ENCODE assay signal across 22 mouse cellular contexts in genomic region chr4:142866341-142866740, GRCm38 (mm10).
DNase-seq lines count a peak whose midpoint lies in the region; ATAC-seq and TF ChIP-seq lines count a peak whose summit lies in the region.
"Had no signal": no experiment of that assay in that cellular context is flagged by ENCODE, and none has a peak within 500 bp of the region (broad histone marks: within the 10 kb centered on the region; RNA-seq: fewer than 3 reads in every experiment).

No protein-coding gene starts in this region.

- H3K4me2 ChIP-seq in midbrain, embryonic 11.5 days = no peak overlapping the region
- H3K4me2 ChIP-seq in midbrain, postnatal 0 days (ENCODE audit: low read depth, low read length, poor library complexity, severe bottlenecking) = no peak overlapping the region

- no peaks in the 10 kb centered on the region for H3K36me3 ChIP-seq in megakaryocyte, embryonic 14.5 days (replicated peaks; ENCODE audit: low read length)
- H3K36me3 ChIP-seq in midbrain, embryonic 11.5 days (ENCODE audit: control insufficient read depth, insufficient read depth, low read length) = no peaks in the 10 kb centered on the region
- no peaks in the 10 kb centered on the region for H3K36me3 ChIP-seq in midbrain, postnatal 0 days (ENCODE audit: insufficient read depth, low read length)
- H3K36me3 ChIP-seq: G1E had no signal

- TF ChIP-seq CTCF in midbrain, postnatal 0 days (IDR thresholded peaks at IDR 0.05) = no peak

- H3K27ac ChIP-seq in midbrain, embryonic 11.5 days (ENCODE audit: low read depth, low read length) = no peak overlapping the region
- no peak overlapping the region for H3K27ac ChIP-seq in midbrain, postnatal 0 days (ENCODE audit: low read depth, low read length)

- no peaks in the 10 kb centered on the region for H3K4me1 ChIP-seq in megakaryocyte, embryonic 14.5 days
- H3K4me1 ChIP-seq in midbrain, embryonic 11.5 days (ENCODE audit: control insufficient read depth, insufficient read depth, low read length) = no peaks in the 10 kb centered on the region
- no peaks in the 10 kb centered on the region for H3K4me1 ChIP-seq in midbrain, postnatal 0 days (ENCODE audit: insufficient read depth, low read length)

- WGBS in midbrain, embryonic 11.5 days = 85% methylated on average over 7 of the region's 7 CpGs
- 80% methylated on average over 7 of the region's 7 CpGs for WGBS in midbrain, postnatal 0 days

- H3K4me3 ChIP-seq in megakaryocyte, embryonic 14.5 days (replicated peaks) = peak overlapping the region; percentile 70
- H3K4me3 ChIP-seq in midbrain, embryonic 11.5 days (ENCODE audit: low read depth, low read length) = no peak overlapping the region
- no peak overlapping the region for H3K4me3 ChIP-seq in midbrain, postnatal 0 days (ENCODE audit: low read depth, low read length)

- peak; percentile 53 for DNase-seq in midbrain, embryonic 11.5 days (ENCODE audit: low spot score, missing footprints)
- no peak for DNase-seq in midbrain, postnatal 0 days (ENCODE audit: low spot score)
- peak; percentile 7 for DNase-seq in right cerebral cortex, adult 18-20 months
- no peak for DNase-seq in right cerebral cortex, postnatal 14 days
- peak; percentile 59 for DNase-seq in brain, adult 2 months (ENCODE audit: low read depth, low spot score)
- no peak for DNase-seq in heart, adult 11 months
- DNase-seq: adrenal gland, adult 8-10 months; adrenal gland, postnatal 10 days; adrenal gland, postnatal 14 days; adrenal gland, postnatal 25 days; adrenal gland, postnatal 36 days; B cell, adult 2 months; cerebellum, adult 11 months; cerebellum, adult 11-12 months; cerebellum, adult 18-20 months had no signal

- no peak overlapping the region for H3K9ac ChIP-seq in midbrain, embryonic 11.5 days (ENCODE audit: low read length)
- H3K9ac ChIP-seq in midbrain, postnatal 0 days (replicated peaks; ENCODE audit: low read length, poor library complexity, severe bottlenecking) = no peak overlapping the region

- peaks cover 68% of the 10 kb centered on the region for H3K9me3 ChIP-seq in megakaryocyte, embryonic 14.5 days
- H3K9me3 ChIP-seq in midbrain, embryonic 11.5 days (ENCODE audit: control insufficient read depth, low read length) = no peaks in the 10 kb centered on the region
- no peaks in the 10 kb centered on the region for H3K9me3 ChIP-seq in midbrain, postnatal 0 days (ENCODE audit: low read length)

- H3K27me3 ChIP-seq in megakaryocyte, embryonic 14.5 days (replicated peaks) = no peaks in the 10 kb centered on the region
- H3K27me3 ChIP-seq in midbrain, embryonic 11.5 days (ENCODE audit: control insufficient read depth, insufficient read depth, low read length) = no peaks in the 10 kb centered on the region
- no peaks in the 10 kb centered on the region for H3K27me3 ChIP-seq in midbrain, postnatal 0 days (ENCODE audit: insufficient read depth, low read length)
- H3K27me3 ChIP-seq: CH12.LX, Patski had no signal

- ATAC-seq in megakaryocyte, adult 5-6 weeks (ENCODE audit: poor library complexity, severe bottlenecking) = no peak
- ATAC-seq in midbrain, embryonic 11.5 days (ENCODE audit: low FRiP score) = no peak
- ATAC-seq in midbrain, postnatal 0 days (ENCODE audit: low FRiP score) = no peak
- ATAC-seq: activated CD4-positive, CD25-positive, alpha-beta regulatory T cell, adult 4 months; CD4-positive, CD25-positive, alpha-beta regulatory T cell, adult 4 months; Patski had no signal

Comparison
In these comparisons a context has a peak if more than half of its experiments do, and no peak if none do; other contexts are left out.
1. DNase-seq: peak in midbrain, embryonic 11.5 days (single experiment), right cerebral cortex, adult 18-20 months (single experiment) and brain, adult 2 months (single experiment); none in midbrain, postnatal 0 days (single experiment), right cerebral cortex, postnatal 14 days (single experiment) and heart, adult 11 months (single experiment).